In genomic region chr16:33576271-33577189, GRCm38 (mm10) we compare ENCODE assay signal across 8 mouse cellular contexts. TPM values are rescaled to one million over a fixed set of nuclear protein-coding genes. Genes with fewer than 3 reads are reported as not detected.
A peak's percentile ranks its signal among the peaks of the same experiment; 100 is the strongest.
DNase-seq lines count a peak whose midpoint lies in the region; ATAC-seq and TF ChIP-seq lines count a peak whose summit lies in the region.
"Had no signal": no experiment of that assay in that cellular context is flagged by ENCODE, and none has a peak within 500 bp of the region (broad histone marks: within the 10 kb centered on the region; RNA-seq: fewer than 3 reads in every experiment).

No protein-coding gene starts in this region.

- no peak for TF ChIP-seq POLR2A in brain, embryonic 14.5 days (IDR thresholded peaks at IDR 0.05; ENCODE audit: borderline replicate concordance, extremely low read depth, insufficient read depth, insufficient read length, poor library complexity, severe bottlenecking)

- no peak overlapping the region for H3K9ac ChIP-seq in kidney, postnatal 0 days (ENCODE audit: low read depth, low read length)
- H3K9ac ChIP-seq in heart, embryonic 16.5 days (ENCODE audit: low read length): peak overlapping the region; percentile 47
- H3K9ac ChIP-seq: liver, embryonic 14.5 days had no signal

- H3K4me1 ChIP-seq in kidney, postnatal 0 days (replicated peaks; ENCODE audit: insufficient read depth, low read length): peaks cover 23% of the 10 kb centered on the region; the same call in 1 of the 2 replicates
- H3K4me1 ChIP-seq in heart, embryonic 16.5 days (ENCODE audit: control insufficient read depth, insufficient read depth, low read length): peaks cover 47% of the 10 kb centered on the region

- no peak for TF ChIP-seq CTCF in kidney, postnatal 0 days (IDR thresholded peaks at IDR 0.05; ENCODE audit: low read depth)
- no peak for TF ChIP-seq CTCF in brain, embryonic 14.5 days (IDR thresholded peaks at IDR 0.05; ENCODE audit: borderline replicate concordance, extremely low read depth, insufficient read depth, insufficient read length)

- H3K9me3 ChIP-seq in kidney, postnatal 0 days (replicated peaks; ENCODE audit: low read length): no peaks in the 10 kb centered on the region
- H3K9me3 ChIP-seq in heart, embryonic 16.5 days (replicated peaks; ENCODE audit: control insufficient read depth, low read length): no peaks in the 10 kb centered on the region

- no peaks in the 10 kb centered on the region for H3K27me3 ChIP-seq in kidney, postnatal 0 days (ENCODE audit: insufficient read depth, low read length)
- H3K27me3 ChIP-seq in heart, embryonic 16.5 days (ENCODE audit: control insufficient read depth, insufficient read depth, low read length): no peaks in the 10 kb centered on the region

- DNase-seq in kidney, postnatal 0 days (ENCODE audit: low spot score): peak; percentile 77
- no peak for DNase-seq in kidney, adult 8-10 months
- peak; percentile 91 for DNase-seq in Muller cell, postnatal 12 days (ENCODE audit: inconsistent ontology term)
- DNase-seq in brain, embryonic 14.5 days (ENCODE audit: low read depth): peak; percentile 42
- DNase-seq in left cerebral cortex, adult 18-20 months (ENCODE audit: low spot score in 2 of 2): no peak
- DNase-seq in layer of hippocampus, postnatal 36 days: no peak

- peak overlapping the region; percentile 64 for H3K27ac ChIP-seq in kidney, postnatal 0 days
- H3K27ac ChIP-seq in heart, embryonic 16.5 days (ENCODE audit: low read length): peak overlapping the region; percentile 74
- H3K27ac ChIP-seq: liver, embryonic 14.5 days had no signal

- peak; percentile 88 for ATAC-seq in kidney, postnatal 0 days (replicated peaks; ENCODE audit: low FRiP score, low read depth)
- no peak for ATAC-seq in heart, embryonic 16.5 days (replicated peaks; ENCODE audit: extremely low read depth, insufficient read depth, low FRiP score)

- H3K36me3 ChIP-seq in kidney, postnatal 0 days (ENCODE audit: insufficient read depth, low read length): no peaks in the 10 kb centered on the region
- no peaks in the 10 kb centered on the region for H3K36me3 ChIP-seq in heart, embryonic 16.5 days (ENCODE audit: control insufficient read depth, insufficient read depth)

- H3K4me2 ChIP-seq in kidney, postnatal 0 days (ENCODE audit: low read length): peak overlapping the region; percentile 37; the same call in 1 of the 2 replicates
- H3K4me2 ChIP-seq in heart, embryonic 16.5 days (ENCODE audit: low read depth, low read length): no peak overlapping the region

- H3K4me3 ChIP-seq in kidney, postnatal 0 days (replicated peaks; ENCODE audit: low read depth, low read length): no peak overlapping the region
- no peak overlapping the region for H3K4me3 ChIP-seq in heart, embryonic 16.5 days (ENCODE audit: low read length)

- 50% methylated on average over 36 of the region's 36 CpGs for WGBS in kidney, postnatal 0 days
- 64% methylated on average over 36 of the region's 36 CpGs for WGBS in heart, embryonic 16.5 days

RNA-seq across cellular contexts. Expression of gene Slc12a8, which starts 59.4 kb away (rescaled TPM):
- polyA plus RNA-seq in kidney, postnatal 0 days (2015; fragmentation: Nextera tagmentation; extraction: Ambion mirVana): 0.89 and 0.91 TPM in 2 replicates
- polyA plus RNA-seq in brain, embryonic 14.5 days (2012; rRNA removed): 0.75 and 1.1 TPM in 2 replicates
- 1.1 and 1.2 TPM in 2 replicates for polyA plus RNA-seq in heart, embryonic 16.5 days (2015; fragmentation: Nextera tagmentation; extraction: Ambion mirVana)
- total RNA-seq in left cerebral cortex, adult 18-20 months (2021): 1 to 10 TPM in 1 of 2 experiments, under 1 TPM in 1; 0.98 to 1.1 TPM
- under 1 TPM; 0.37 to 0.88 TPM for total RNA-seq in layer of hippocampus, postnatal 36 days (2021)

Comparison
In these comparisons a context has a peak if more than half of its experiments do, and no peak if none do; other contexts are left out.
1. DNase-seq: peak in kidney, postnatal 0 days (single experiment), Muller cell, postnatal 12 days (single experiment) and brain, embryonic 14.5 days (single experiment); none in kidney, adult 8-10 months (0 of 2), left cerebral cortex, adult 18-20 months (0 of 2) and layer of hippocampus, postnatal 36 days (0 of 2).